Mouse (Mus musculus) cerebellum, adult 8-10 months (tissue): Measurements from ENCODE around the gene Fdxr.

Experiments
- DNase-seq: peaks from one replicate; pipeline ENCODE4 v3.0.0; 2022

The Fdxr gene

GRCm38 (mm10) chr11:115267061-115267883 lies 9.6 kb downstream of the Fdxr start, which contains the start of gene Grin2c:
TSS of gene Grin2c (minus strand) at chr11:115267243.
- DNase-seq, result peak; percentile 70

- DNase-seq, result peak; percentile 81
Measured at GRCm38 (mm10) chr11:115266400-115266778, 10.5 kb downstream of the Fdxr start.

- peak; percentile 81 for DNase-seq
Measured at GRCm38 (mm10) chr11:115265771-115266399, 11.0 kb downstream of the Fdxr start.

GRCm38 (mm10) chr11:115264862-115265668 lies 11.8 kb downstream of the Fdxr start:
- DNase-seq, result no peak

GRCm38 (mm10) chr11:115264136-115264861 lies 12.6 kb downstream of the Fdxr start:
- DNase-seq, result no peak

DNA sequence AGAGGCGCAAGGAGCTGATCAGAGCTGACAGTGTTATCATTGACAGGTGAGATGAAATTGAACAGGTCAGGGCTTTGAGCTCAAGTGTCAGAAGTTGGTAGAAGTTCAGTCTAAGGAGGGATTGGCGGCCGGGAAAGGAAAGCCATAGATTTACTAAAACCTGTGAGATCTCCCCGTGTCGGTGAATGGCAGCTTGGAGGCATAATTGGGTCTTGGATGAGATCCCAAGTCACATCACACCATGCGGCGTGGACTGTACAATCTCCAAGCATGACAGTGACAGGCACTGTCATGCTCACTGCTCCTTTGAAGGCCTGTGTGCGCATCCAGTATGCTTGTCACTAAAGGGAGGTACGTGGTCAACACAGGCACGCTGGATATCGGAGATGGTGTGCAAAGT lies 13.9 kb downstream of the Fdxr start:
- peak; percentile 63 for DNase-seq

DNA sequence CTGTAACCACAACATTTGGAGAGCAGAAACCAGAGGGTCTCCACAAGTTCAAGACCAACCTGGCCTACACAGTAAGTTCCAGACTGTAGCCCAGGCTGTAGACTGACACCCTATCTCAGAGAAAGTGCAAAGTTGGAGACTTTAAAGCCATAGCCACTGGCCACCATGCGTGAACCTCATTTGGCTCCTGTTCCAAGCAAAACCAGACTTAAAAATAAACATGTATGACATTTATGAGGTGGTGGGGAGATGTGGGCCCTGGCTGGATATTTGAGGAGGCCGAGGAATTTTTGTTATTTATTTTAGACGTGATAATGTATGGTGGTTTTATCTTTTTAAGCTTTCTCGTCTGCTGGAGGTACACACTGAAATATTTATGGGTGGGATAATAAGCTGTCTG lies 17.7 kb downstream of the Fdxr start:
- DNase-seq, result no peak

DNA sequence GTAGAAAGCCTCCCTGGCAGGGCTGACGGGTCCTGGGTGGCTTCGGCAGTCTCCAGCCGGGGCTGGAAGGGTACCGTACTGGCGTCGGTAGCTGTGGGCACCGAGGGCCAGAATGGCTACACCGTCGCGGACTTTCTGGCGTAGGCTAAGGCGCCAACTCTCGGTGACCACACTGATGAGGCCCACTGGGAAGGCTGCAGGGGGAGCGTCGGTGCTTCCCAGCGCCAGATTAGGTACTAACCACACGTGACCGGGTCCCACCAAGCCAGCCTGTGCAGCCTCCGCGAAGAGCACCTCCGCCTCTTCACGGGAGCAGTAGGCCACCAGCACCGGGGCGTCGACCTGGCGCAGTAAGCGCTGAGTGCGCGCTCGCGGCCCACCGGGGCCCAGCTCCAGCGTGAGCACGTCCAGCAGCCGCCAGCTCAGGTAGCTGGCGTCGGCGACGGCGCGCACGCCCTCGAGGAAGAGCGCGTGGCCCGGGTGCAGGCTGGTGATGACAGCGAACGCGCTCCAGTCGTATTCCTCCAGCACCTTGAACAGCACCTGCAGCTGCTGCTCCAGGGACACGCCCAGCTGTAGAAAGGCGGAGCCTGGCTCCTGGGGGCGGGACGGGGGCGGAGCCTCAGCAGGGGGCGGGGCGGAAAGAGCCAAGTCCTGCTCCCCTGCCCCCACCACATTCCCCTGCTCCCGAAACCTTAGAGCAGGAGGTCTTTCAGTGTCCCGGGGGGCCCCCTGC lies 18.9 kb downstream of the Fdxr start:
- no peak for DNase-seq

DNA sequence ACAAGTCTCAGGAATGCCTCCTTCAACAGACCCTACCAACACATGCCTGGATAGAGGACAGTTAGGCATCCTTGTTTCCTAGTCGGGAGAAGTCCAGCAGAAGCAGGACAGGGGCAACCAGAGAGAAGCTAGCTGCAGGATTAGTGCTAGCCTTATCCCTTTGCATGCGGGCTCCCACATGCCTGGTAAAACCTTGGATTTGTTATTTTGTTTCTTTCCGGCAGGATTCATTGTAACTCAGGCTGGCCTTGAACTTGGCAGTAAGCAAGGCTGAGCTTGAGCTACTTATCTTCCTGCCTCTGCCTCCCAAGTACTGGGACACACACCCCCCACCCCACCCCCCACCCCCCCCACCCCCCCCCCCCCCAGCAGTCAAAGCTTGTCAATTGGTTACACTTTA lies 25.6 kb downstream of the Fdxr start:
- no peak for DNase-seq

DNA sequence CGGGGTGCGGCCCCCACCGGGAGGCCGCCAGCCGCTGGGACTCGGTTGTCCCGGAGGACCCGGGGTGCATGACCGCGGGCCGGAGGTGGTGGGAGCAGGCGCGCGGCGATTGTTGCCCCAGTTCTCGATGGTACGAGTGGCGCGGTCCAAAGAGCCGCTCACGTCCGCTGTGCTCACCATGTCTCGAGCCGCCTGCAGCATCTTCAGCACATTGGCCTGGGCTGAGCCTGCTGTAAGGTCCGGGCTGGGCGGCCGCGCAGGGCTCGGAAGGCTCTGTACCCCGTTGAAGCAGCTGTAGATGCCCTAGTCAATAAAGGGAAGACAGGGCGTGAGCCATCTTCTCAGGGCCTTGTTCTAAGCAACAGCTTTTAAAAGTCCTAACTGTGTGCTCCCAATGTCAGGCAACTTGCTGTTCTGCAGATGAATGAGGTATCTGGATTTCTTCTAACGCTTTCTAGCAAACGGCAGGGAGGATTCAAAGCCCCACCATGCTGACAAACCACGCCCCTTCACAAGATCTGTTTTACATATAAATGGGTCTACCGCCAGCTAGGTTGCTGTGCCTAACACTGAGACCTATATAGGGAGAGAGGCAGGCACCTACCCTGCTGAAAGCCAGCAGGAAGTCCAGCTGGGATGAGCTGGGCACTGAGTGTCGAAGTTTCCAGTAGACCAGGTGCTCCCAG lies 26.3 kb downstream of the Fdxr start:
- no peak for DNase-seq

GRCm38 (mm10) chr11:115249721-115250404 lies 27.0 kb downstream of the Fdxr start:
- no peak for DNase-seq

- DNase-seq, result no peak
Measured at GRCm38 (mm10) chr11:115247945-115248344, 28.9 kb downstream of the Fdxr start.

GRCm38 (mm10) chr11:115247240-115247639 lies 29.6 kb downstream of the Fdxr start:
- no peak for DNase-seq

DNA sequence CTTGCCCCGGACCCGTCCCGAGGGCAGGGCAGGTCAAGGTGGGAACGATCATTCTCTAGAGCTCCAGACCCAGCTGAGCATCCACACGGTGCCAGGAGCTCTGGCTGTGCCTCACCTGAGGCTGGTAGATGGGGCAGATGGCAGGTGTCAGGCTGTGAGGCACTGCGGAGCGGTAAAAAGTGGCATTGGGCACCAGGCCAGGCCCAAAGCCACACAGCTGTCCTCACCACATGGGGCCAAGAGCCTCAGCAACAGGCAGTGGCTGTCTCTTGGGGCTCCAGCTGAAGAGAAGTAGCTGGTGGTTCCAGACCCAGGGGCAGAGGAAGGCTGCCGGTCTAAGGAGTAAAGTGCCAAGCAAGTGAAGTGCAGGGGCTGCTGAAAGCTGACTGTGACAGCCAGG lies 30.5 kb downstream of the Fdxr start:
- peak; percentile 71 for DNase-seq

DNA sequence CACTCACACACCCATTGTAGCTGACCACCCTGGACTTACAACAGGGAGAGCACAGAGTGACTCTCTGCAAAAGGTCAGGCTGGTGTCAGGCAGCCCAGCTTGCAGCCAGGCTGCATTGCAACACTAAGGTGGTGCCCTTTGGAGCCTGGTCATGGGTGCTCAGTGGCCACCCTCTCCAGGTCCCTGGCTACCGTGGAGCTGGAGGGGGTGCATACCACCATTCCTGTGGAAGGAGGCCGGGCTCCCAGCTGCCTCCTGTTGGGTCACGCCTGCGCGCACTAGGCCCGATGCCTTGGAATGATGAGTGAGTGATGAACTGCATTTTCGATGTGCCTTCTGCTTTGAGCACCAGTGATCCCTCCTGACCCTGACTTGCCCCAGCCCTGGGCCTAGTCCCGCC lies 32.0 kb downstream of the Fdxr start:
- no peak for DNase-seq

GRCm38 (mm10) chr11:115243783-115244182 lies 33.1 kb downstream of the Fdxr start:
- DNase-seq, result no peak

- DNase-seq, result no peak
Measured at GRCm38 (mm10) chr11:115242746-115243145, 34.1 kb downstream of the Fdxr start.

DNA sequence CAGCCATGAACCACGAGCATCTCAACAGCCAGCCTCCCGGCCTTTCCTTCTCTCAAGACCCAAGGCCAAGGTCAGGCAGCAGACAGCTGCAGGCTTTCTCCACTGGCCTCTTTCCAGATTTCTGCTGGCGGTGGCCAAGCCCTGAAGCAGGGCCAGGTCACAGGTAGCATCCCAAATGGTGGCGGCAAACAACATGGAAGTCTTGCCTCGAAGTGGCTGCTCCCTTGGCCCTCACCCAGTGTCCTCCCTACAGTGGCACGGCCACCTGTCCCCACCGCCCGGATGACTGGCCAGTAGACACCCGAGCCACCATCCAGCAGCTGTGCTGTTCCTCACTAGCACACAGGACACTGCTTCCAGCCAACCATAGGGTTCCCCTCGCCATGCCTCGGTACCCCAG lies 35.4 kb downstream of the Fdxr start:
- no peak for DNase-seq

GRCm38 (mm10) chr11:115236570-115236969 lies 40.3 kb downstream of the Fdxr start:
- no peak for DNase-seq

DNA sequence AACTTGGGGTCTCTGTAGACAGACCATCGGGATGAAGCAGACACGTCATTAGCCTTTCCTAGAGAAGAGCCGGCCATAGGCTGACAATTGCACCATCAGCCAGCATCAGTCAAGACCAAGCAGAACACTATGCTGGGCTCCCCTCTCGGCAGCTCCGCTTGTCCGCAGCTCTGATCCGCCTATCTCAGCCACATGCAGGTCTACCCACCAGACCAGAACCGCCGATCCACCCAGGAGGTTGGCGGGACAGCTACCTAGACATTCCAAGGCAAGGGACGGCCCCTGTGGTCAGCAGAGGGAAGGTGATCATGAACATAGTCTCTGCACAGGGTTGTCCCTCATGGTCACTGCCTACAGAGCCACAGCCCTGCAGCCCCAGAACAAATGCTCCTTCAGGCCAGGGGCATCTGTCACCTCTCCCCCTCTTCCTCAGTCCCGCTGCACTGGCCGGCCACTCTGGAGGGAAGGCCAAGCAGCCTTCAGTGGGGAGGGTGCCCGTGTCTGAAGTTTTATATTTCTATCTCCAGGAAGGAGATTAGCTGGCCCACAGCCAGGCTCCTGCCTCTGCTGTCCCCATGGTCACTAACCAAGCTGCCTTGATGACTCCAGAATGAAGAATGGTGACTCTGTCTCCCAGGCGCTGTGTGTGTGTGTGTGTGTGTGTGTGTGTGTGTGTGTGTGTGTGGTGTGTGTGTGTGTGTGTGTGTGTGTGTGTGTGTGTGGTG lies 42.4 kb downstream of the Fdxr start:
- no peak for DNase-seq
